In genomic region chr10:41652988-41653387, GRCm38 (mm10) we compare ENCODE assay signal across 23 mouse cellular contexts.
DNase-seq lines count a peak whose midpoint lies in the region; ATAC-seq and TF ChIP-seq lines count a peak whose summit lies in the region.
"Had no signal": no experiment of that assay in that cellular context is flagged by ENCODE, and none has a peak within 500 bp of the region (broad histone marks: within the 10 kb centered on the region; RNA-seq: fewer than 3 reads in every experiment).

No protein-coding gene starts in this region.

- TF ChIP-seq EP300 in lung, postnatal 0 days (IDR thresholded peaks at IDR 0.05) = no peak
- no peak for TF ChIP-seq EP300 in stomach, postnatal 0 days (optimal IDR thresholded peaks at IDR 0.05)

- intact Hi-C loops in left cerebral cortex, postnatal 36 days (cut with DNase I) = no loop called here

- H3K9ac ChIP-seq in heart, embryonic 16.5 days (ENCODE audit: low read length) = no peak overlapping the region
- no peak overlapping the region for H3K9ac ChIP-seq in heart, embryonic 11.5 days (ENCODE audit: low read depth, low read length)
- H3K9ac ChIP-seq in lung, postnatal 0 days (replicated peaks; ENCODE audit: low read depth) = no peak overlapping the region
- no peak overlapping the region for H3K9ac ChIP-seq in intestine, postnatal 0 days (ENCODE audit: low read depth, low read length)
- H3K9ac ChIP-seq in stomach, postnatal 0 days (ENCODE audit: low read length) = no peak overlapping the region
- H3K9ac ChIP-seq: forebrain, embryonic 15.5 days; hindbrain, embryonic 12.5 days; limb, embryonic 12.5 days; liver, embryonic 12.5 days; midbrain, embryonic 13.5 days; neural tube, embryonic 13.5 days had no signal

- WGBS in heart, embryonic 16.5 days = 25% methylated on average over 7 of the region's 7 CpGs
- 45% methylated on average over 7 of the region's 7 CpGs for WGBS in heart, embryonic 11.5 days (ENCODE audit: insufficient replicate concordance)
- WGBS in lung, postnatal 0 days = 23% methylated on average over 7 of the region's 7 CpGs
- 59% methylated on average over 7 of the region's 7 CpGs for WGBS in intestine, postnatal 0 days
- WGBS in stomach, postnatal 0 days = 23% methylated on average over 7 of the region's 7 CpGs

- H3K4me1 ChIP-seq in heart, embryonic 16.5 days (ENCODE audit: control insufficient read depth, insufficient read depth, low read length) = peaks cover 8% of the 10 kb centered on the region; the same call in 1 of the 2 replicates
- peaks cover 11% of the 10 kb centered on the region for H3K4me1 ChIP-seq in heart, embryonic 11.5 days (ENCODE audit: control insufficient read depth, insufficient read depth, low read length)
- H3K4me1 ChIP-seq in lung, postnatal 0 days (ENCODE audit: insufficient read depth, low read depth, low read length) = peaks cover 6% of the 10 kb centered on the region; the same call in 1 of the 2 replicates
- H3K4me1 ChIP-seq in intestine, postnatal 0 days (replicated peaks; ENCODE audit: control insufficient read depth, insufficient read depth, low read length) = no peaks in the 10 kb centered on the region
- no peaks in the 10 kb centered on the region; the same call in 1 of the 2 replicates for H3K4me1 ChIP-seq in stomach, postnatal 0 days (replicated peaks; ENCODE audit: control insufficient read depth, insufficient read depth)
- H3K4me1 ChIP-seq: hindbrain, embryonic 12.5 days; liver, embryonic 12.5 days; megakaryocyte, embryonic 14.5 days; neural tube, embryonic 13.5 days had no signal

- no peaks in the 10 kb centered on the region for H3K9me3 ChIP-seq in heart, embryonic 16.5 days (replicated peaks; ENCODE audit: control insufficient read depth, low read length)
- no peaks in the 10 kb centered on the region for H3K9me3 ChIP-seq in heart, embryonic 11.5 days (replicated peaks; ENCODE audit: control insufficient read depth, low read length)
- no peaks in the 10 kb centered on the region for H3K9me3 ChIP-seq in lung, postnatal 0 days (ENCODE audit: low read length)
- no peaks in the 10 kb centered on the region for H3K9me3 ChIP-seq in intestine, postnatal 0 days (ENCODE audit: control insufficient read depth)
- H3K9me3 ChIP-seq in stomach, postnatal 0 days (ENCODE audit: control insufficient read depth, low read length) = no peaks in the 10 kb centered on the region
- H3K9me3 ChIP-seq: embryonic facial prominence, embryonic 10.5 days; forebrain, embryonic 15.5 days; hindbrain, embryonic 12.5 days; limb, embryonic 12.5 days; liver, embryonic 12.5 days; megakaryocyte, embryonic 14.5 days; midbrain, embryonic 13.5 days; neural tube, embryonic 13.5 days had no signal

- TF ChIP-seq CTCF in lung, postnatal 0 days (IDR thresholded peaks at IDR 0.05) = no peak
- no peak for TF ChIP-seq CTCF in intestine, postnatal 0 days (IDR thresholded peaks at IDR 0.05; ENCODE audit: low read depth)
- TF ChIP-seq CTCF in stomach, postnatal 0 days (IDR thresholded peaks at IDR 0.05; ENCODE audit: low read depth) = no peak

- no peak overlapping the region for H3K4me3 ChIP-seq in heart, embryonic 16.5 days (ENCODE audit: low read length)
- H3K4me3 ChIP-seq in heart, embryonic 11.5 days (ENCODE audit: low read depth, low read length) = no peak overlapping the region
- no peak overlapping the region for H3K4me3 ChIP-seq in lung, postnatal 0 days (ENCODE audit: low read depth, low read length)
- H3K4me3 ChIP-seq in intestine, postnatal 0 days (ENCODE audit: low read depth, low read length) = no peak overlapping the region
- no peak overlapping the region for H3K4me3 ChIP-seq in stomach, postnatal 0 days (ENCODE audit: low read depth, low read length)
- H3K4me3 ChIP-seq: embryonic facial prominence, embryonic 10.5 days; forebrain, embryonic 15.5 days; hindbrain, embryonic 12.5 days; layer of hippocampus, adult 2 months; limb, embryonic 12.5 days; liver, embryonic 12.5 days; megakaryocyte, embryonic 14.5 days; midbrain, embryonic 13.5 days; neural tube, embryonic 13.5 days had no signal

- H3K27me3 ChIP-seq in heart, embryonic 16.5 days (ENCODE audit: control insufficient read depth, insufficient read depth, low read length) = no peaks in the 10 kb centered on the region
- no peaks in the 10 kb centered on the region for H3K27me3 ChIP-seq in heart, embryonic 11.5 days (ENCODE audit: control insufficient read depth, insufficient read depth, low read length)
- no peaks in the 10 kb centered on the region for H3K27me3 ChIP-seq in lung, postnatal 0 days (replicated peaks; ENCODE audit: insufficient read depth, low read length)
- no peaks in the 10 kb centered on the region for H3K27me3 ChIP-seq in intestine, postnatal 0 days (replicated peaks; ENCODE audit: control insufficient read depth, insufficient read depth, low read length)
- no peaks in the 10 kb centered on the region for H3K27me3 ChIP-seq in stomach, postnatal 0 days (ENCODE audit: control insufficient read depth, insufficient read depth, low read length)
- H3K27me3 ChIP-seq: forebrain, embryonic 15.5 days; hindbrain, embryonic 12.5 days; limb, embryonic 12.5 days; liver, embryonic 12.5 days; midbrain, embryonic 13.5 days; neural tube, embryonic 13.5 days had no signal

- 0 out of 2 replicates have a peak overlapping the region, but pooled peaks have one; percentile 1 for H3K4me2 ChIP-seq in heart, embryonic 16.5 days (ENCODE audit: low read depth, low read length)
- no peak overlapping the region for H3K4me2 ChIP-seq in heart, embryonic 11.5 days
- H3K4me2 ChIP-seq in lung, postnatal 0 days (replicated peaks; ENCODE audit: low read depth, low read length) = peak overlapping the region; percentile 57
- H3K4me2 ChIP-seq in intestine, postnatal 0 days (replicated peaks; ENCODE audit: low read depth) = peak overlapping the region; percentile 41; the same call in 1 of the 2 replicates
- peak overlapping the region; percentile 23 for H3K4me2 ChIP-seq in stomach, postnatal 0 days (replicated peaks; ENCODE audit: low read depth)
- H3K4me2 ChIP-seq: forebrain, embryonic 15.5 days; hindbrain, embryonic 12.5 days; limb, embryonic 12.5 days; liver, embryonic 12.5 days; midbrain, embryonic 13.5 days; neural tube, embryonic 13.5 days had no signal

- no peak; the same call in 1 of the 2 replicates for ATAC-seq in heart, embryonic 16.5 days (replicated peaks; ENCODE audit: extremely low read depth, insufficient read depth, low FRiP score)
- ATAC-seq in heart, embryonic 11.5 days (replicated peaks; ENCODE audit: insufficient number of reproducible peaks, low FRiP score, low TSS enrichment) = no peak
- peak; percentile 54 for ATAC-seq in lung, postnatal 0 days
- ATAC-seq in intestine, postnatal 0 days = no peak
- ATAC-seq in stomach, postnatal 0 days (ENCODE audit: low FRiP score, low TSS enrichment) = peak; percentile 55; the same call in 1 of the 2 replicates
- ATAC-seq: activated CD4-positive, CD25-positive, alpha-beta regulatory T cell, adult 4 months; forebrain, embryonic 15.5 days; liver, embryonic 12.5 days had no signal

- peak; percentile 51 for DNase-seq in lung, postnatal 0 days (ENCODE audit: low spot score)
- no peak for DNase-seq in lung, postnatal 36 days
- peak; percentile 64 for DNase-seq in stomach, postnatal 0 days (ENCODE audit: low spot score)
- no peak for DNase-seq in left cerebral cortex, postnatal 36 days (ENCODE audit: low spot score in 2 of 2)
- DNase-seq: adrenal gland, adult 8-10 months; cerebellum, adult 11-12 months; gastrocnemius, postnatal 10 days; kidney, adult 8-10 months; kidney, postnatal 14 days; right cerebral cortex, postnatal 4 days had no signal

- H3K27ac ChIP-seq in heart, embryonic 16.5 days (ENCODE audit: low read length) = no peak overlapping the region
- H3K27ac ChIP-seq in heart, embryonic 11.5 days (ENCODE audit: low read depth, low read length) = no peak overlapping the region
- no peak overlapping the region; the same call in 1 of the 2 replicates for H3K27ac ChIP-seq in lung, postnatal 0 days (ENCODE audit: low read length)
- H3K27ac ChIP-seq in intestine, postnatal 0 days (ENCODE audit: low read depth, low read length) = no peak overlapping the region; the same call in 1 of the 2 replicates
- peak overlapping the region; percentile 40; the same call in 1 of the 2 replicates for H3K27ac ChIP-seq in stomach, postnatal 0 days (replicated peaks)
- H3K27ac ChIP-seq: embryonic facial prominence, embryonic 10.5 days; forebrain, embryonic 15.5 days; hindbrain, embryonic 12.5 days; layer of hippocampus, adult 2 months; limb, embryonic 12.5 days; liver, embryonic 12.5 days; midbrain, embryonic 13.5 days; neural tube, embryonic 13.5 days had no signal

- H3K36me3 ChIP-seq in heart, embryonic 16.5 days (ENCODE audit: control insufficient read depth, insufficient read depth) = no peaks in the 10 kb centered on the region
- no peaks in the 10 kb centered on the region for H3K36me3 ChIP-seq in heart, embryonic 11.5 days (ENCODE audit: control insufficient read depth, insufficient read depth, low read length)
- H3K36me3 ChIP-seq in lung, postnatal 0 days (ENCODE audit: insufficient read depth, low read length) = no peaks in the 10 kb centered on the region
- H3K36me3 ChIP-seq in intestine, postnatal 0 days (ENCODE audit: control insufficient read depth, insufficient read depth) = no peaks in the 10 kb centered on the region
- H3K36me3 ChIP-seq in stomach, postnatal 0 days (ENCODE audit: control insufficient read depth, insufficient read depth, low read length) = no peaks in the 10 kb centered on the region
- H3K36me3 ChIP-seq: embryonic facial prominence, embryonic 10.5 days; forebrain, embryonic 15.5 days; hindbrain, embryonic 12.5 days; limb, embryonic 12.5 days; liver, embryonic 12.5 days; midbrain, embryonic 13.5 days; neural tube, embryonic 13.5 days had no signal

Comparison
In these comparisons a context has a peak if more than half of its experiments do, and no peak if none do; other contexts are left out.
1. DNase-seq: peak in lung, postnatal 0 days (single experiment) and stomach, postnatal 0 days (single experiment); none in lung, postnatal 36 days (single experiment) and left cerebral cortex, postnatal 36 days (0 of 2).
2. ATAC-seq: peak in lung, postnatal 0 days (single experiment) and stomach, postnatal 0 days (single experiment); none in heart, embryonic 16.5 days (single experiment), heart, embryonic 11.5 days (single experiment) and intestine, postnatal 0 days (single experiment).